Mouse (Mus musculus): ENCODE measurements around the gene Tspan12.

DNA sequence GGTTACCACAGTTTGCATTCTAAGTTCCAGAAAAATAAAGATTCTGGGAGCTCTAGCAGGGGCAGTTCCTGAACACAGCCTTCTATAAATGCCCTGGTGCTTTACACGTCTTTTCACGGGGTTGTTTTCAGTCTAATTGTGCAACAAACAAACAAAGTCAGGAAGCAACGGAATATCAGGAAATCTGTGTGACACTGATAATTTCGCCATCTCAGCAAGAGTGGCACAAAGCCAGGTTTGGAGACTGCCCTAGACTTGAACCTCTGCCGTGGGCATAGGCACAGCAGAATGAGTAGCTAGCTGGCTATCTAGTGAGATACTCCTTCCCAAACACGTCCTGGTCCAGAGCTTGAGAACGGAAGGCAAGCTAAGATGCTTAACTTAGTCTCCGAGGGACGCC, 53.7 kb downstream of the Tspan12 start:
- no peak for TF ChIP-seq CTCF (IDR thresholded peaks at IDR 0.05; ENCODE audit: low read depth, low read length)
- TF ChIP-seq TAL1 (conservative IDR thresholded peaks at IDR 0.05; ENCODE audit: low read depth, low read length), result no peak

All from G1E (cell line).